9 mouse cellular contexts compared by ENCODE assay signal in genomic region chr8:22228621-22229020, GRCm38 (mm10). TPM values are rescaled to one million over a fixed set of nuclear protein-coding genes. Genes with fewer than 3 reads are reported as not detected.
DNase-seq lines count a peak whose midpoint lies in the region; ATAC-seq lines count a peak whose summit lies in the region.
"Had no signal": no experiment of that assay in that cellular context is flagged by ENCODE, and none has a peak within 500 bp of the region (broad histone marks: within the 10 kb centered on the region; RNA-seq: fewer than 3 reads in every experiment).

No protein-coding gene starts in this region.

- no peak overlapping the region for H3K4me3 ChIP-seq in midbrain, embryonic 14.5 days (replicated peaks; ENCODE audit: low read depth, low read length)
- H3K4me3 ChIP-seq in midbrain, embryonic 11.5 days (ENCODE audit: low read depth, low read length): no peak overlapping the region
- peak overlapping the region; percentile 58 for H3K4me3 ChIP-seq in heart, embryonic 11.5 days (ENCODE audit: low read depth, low read length)
- no peak overlapping the region for H3K4me3 ChIP-seq in liver, embryonic 15.5 days (replicated peaks)
- H3K4me3 ChIP-seq: myocyte had no signal

- H3K9me3 ChIP-seq in midbrain, embryonic 14.5 days (ENCODE audit: control insufficient read depth, low read length): no peaks in the 10 kb centered on the region
- H3K9me3 ChIP-seq in midbrain, embryonic 11.5 days (ENCODE audit: control insufficient read depth, low read length): no peaks in the 10 kb centered on the region
- no peaks in the 10 kb centered on the region for H3K9me3 ChIP-seq in heart, embryonic 11.5 days (replicated peaks; ENCODE audit: control insufficient read depth, low read length)
- no peaks in the 10 kb centered on the region for H3K9me3 ChIP-seq in liver, embryonic 15.5 days (replicated peaks)

- WGBS in midbrain, embryonic 14.5 days: 22% methylated on average over 7 of the region's 7 CpGs
- WGBS in midbrain, embryonic 11.5 days: 28% methylated on average over 7 of the region's 7 CpGs
- 38% methylated on average over 7 of the region's 7 CpGs for WGBS in heart, embryonic 11.5 days (ENCODE audit: insufficient replicate concordance)
- WGBS in liver, embryonic 15.5 days (ENCODE audit: insufficient replicate concordance): 12% methylated on average over 7 of the region's 7 CpGs

- no peak overlapping the region for H3K4me2 ChIP-seq in midbrain, embryonic 14.5 days (ENCODE audit: low read length)
- H3K4me2 ChIP-seq in midbrain, embryonic 11.5 days: no peak overlapping the region
- H3K4me2 ChIP-seq in heart, embryonic 11.5 days: peak overlapping the region; percentile 84
- 0 out of 2 replicates have a peak overlapping the region, but pooled peaks have one; percentile 8 for H3K4me2 ChIP-seq in liver, embryonic 15.5 days

- peak; percentile 14 for DNase-seq in midbrain, embryonic 14.5 days
- DNase-seq in midbrain, embryonic 11.5 days (ENCODE audit: low spot score, missing footprints): no peak
- peak; percentile 19 for DNase-seq in thymus, postnatal 4 days
- DNase-seq in right cerebral cortex, postnatal 25 days: no peak

- no peak for ATAC-seq in midbrain, embryonic 14.5 days (ENCODE audit: low FRiP score, low TSS enrichment)
- ATAC-seq in midbrain, embryonic 11.5 days (ENCODE audit: low FRiP score): no peak
- no peak for ATAC-seq in heart, embryonic 11.5 days (replicated peaks; ENCODE audit: insufficient number of reproducible peaks, low FRiP score, low TSS enrichment)
- ATAC-seq in liver, embryonic 15.5 days (ENCODE audit: insufficient read depth): no peak
- ATAC-seq in monocyte, adult 5-6 weeks (replicated peaks; ENCODE audit: insufficient number of reproducible peaks, low FRiP score, low TSS enrichment, poor library complexity, severe bottlenecking): no peak; the same call in 1 of the 2 replicates

- peaks cover 7% of the 10 kb centered on the region; the same call in 1 of the 2 replicates for H3K4me1 ChIP-seq in midbrain, embryonic 14.5 days (ENCODE audit: control insufficient read depth, insufficient read depth, low read length)
- peaks cover 3% of the 10 kb centered on the region; the same call in 1 of the 2 replicates for H3K4me1 ChIP-seq in midbrain, embryonic 11.5 days (ENCODE audit: control insufficient read depth, insufficient read depth, low read length)
- no peaks in the 10 kb centered on the region for H3K4me1 ChIP-seq in heart, embryonic 11.5 days (ENCODE audit: control insufficient read depth, insufficient read depth, low read length)
- peaks cover 8% of the 10 kb centered on the region for H3K4me1 ChIP-seq in liver, embryonic 15.5 days (replicated peaks)

- H3K27me3 ChIP-seq in midbrain, embryonic 14.5 days (ENCODE audit: control insufficient read depth, insufficient read depth, low read length): peaks cover 9% of the 10 kb centered on the region; the same call in 1 of the 2 replicates
- peaks cover 2% of the 10 kb centered on the region; the same call in 1 of the 2 replicates for H3K27me3 ChIP-seq in midbrain, embryonic 11.5 days (ENCODE audit: control insufficient read depth, insufficient read depth, low read length)
- peaks cover 2% of the 10 kb centered on the region; the same call in 1 of the 2 replicates for H3K27me3 ChIP-seq in heart, embryonic 11.5 days (ENCODE audit: control insufficient read depth, insufficient read depth, low read length)
- H3K27me3 ChIP-seq in liver, embryonic 15.5 days: peaks cover 42% of the 10 kb centered on the region

- H3K36me3 ChIP-seq in midbrain, embryonic 14.5 days (ENCODE audit: control insufficient read depth, insufficient read depth, low read length): no peaks in the 10 kb centered on the region
- no peaks in the 10 kb centered on the region for H3K36me3 ChIP-seq in midbrain, embryonic 11.5 days (ENCODE audit: control insufficient read depth, insufficient read depth, low read length)
- H3K36me3 ChIP-seq in heart, embryonic 11.5 days (ENCODE audit: control insufficient read depth, insufficient read depth, low read length): no peaks in the 10 kb centered on the region
- H3K36me3 ChIP-seq in liver, embryonic 15.5 days (replicated peaks): no peaks in the 10 kb centered on the region

- H3K27ac ChIP-seq in midbrain, embryonic 14.5 days (replicated peaks; ENCODE audit: low read depth, low read length): no peak overlapping the region
- H3K27ac ChIP-seq in midbrain, embryonic 11.5 days (ENCODE audit: low read depth, low read length): no peak overlapping the region
- 0 out of 2 replicates have a peak overlapping the region, but pooled peaks have one; percentile 24 for H3K27ac ChIP-seq in heart, embryonic 11.5 days (ENCODE audit: low read depth, low read length)
- no peak overlapping the region; the same call in 1 of the 2 replicates for H3K27ac ChIP-seq in liver, embryonic 15.5 days (replicated peaks)

- no peak overlapping the region for H3K9ac ChIP-seq in midbrain, embryonic 14.5 days (replicated peaks; ENCODE audit: low read length)
- no peak overlapping the region for H3K9ac ChIP-seq in midbrain, embryonic 11.5 days (ENCODE audit: low read length)
- peak overlapping the region; percentile 56; the same call in 1 of the 2 replicates for H3K9ac ChIP-seq in heart, embryonic 11.5 days (ENCODE audit: low read depth, low read length)
- no peak overlapping the region for H3K9ac ChIP-seq in liver, embryonic 15.5 days

RNA-seq across cellular contexts. Expression of gene Thsd1, which starts 1.5 kb away (rescaled TPM):
- polyA plus RNA-seq in midbrain, embryonic 14.5 days (2014; fragmentation: Nextera tagmentation; extraction: Ambion mirVana): 3.8 and 7.9 TPM in 2 replicates
- 8.3 and 10.5 TPM in 2 replicates for polyA plus RNA-seq in midbrain, embryonic 11.5 days (2014; fragmentation: Nextera tagmentation; extraction: Ambion mirVana)
- polyA plus RNA-seq in heart, embryonic 11.5 days (2014; fragmentation: Nextera tagmentation; extraction: Ambion mirVana): 14.4 and 15.8 TPM in 2 replicates
- polyA plus RNA-seq in liver, embryonic 15.5 days (2015; fragmentation: Nextera tagmentation; extraction: Ambion mirVana): 1.7 and 1.9 TPM in 2 replicates
- total RNA-seq in monocyte, adult 5-6 weeks (2017): 0.43 to 1.4 TPM in 2 of 3 replicates, not detected in the other

RNA-seq across cellular contexts. Expression of gene Vps36, which starts 36.0 kb away (rescaled TPM):
- 36.1 and 39.9 TPM in 2 replicates for polyA plus RNA-seq in midbrain, embryonic 14.5 days (2014; fragmentation: Nextera tagmentation; extraction: Ambion mirVana)
- polyA plus RNA-seq in midbrain, embryonic 11.5 days (2014; fragmentation: Nextera tagmentation; extraction: Ambion mirVana): 43.6 and 43.7 TPM in 2 replicates
- polyA plus RNA-seq in heart, embryonic 11.5 days (2014; fragmentation: Nextera tagmentation; extraction: Ambion mirVana): 27.7 and 29.6 TPM in 2 replicates
- polyA plus RNA-seq in liver, embryonic 15.5 days (2015; fragmentation: Nextera tagmentation; extraction: Ambion mirVana): 7.0 and 7.6 TPM in 2 replicates
- 40.5 to 54.9 TPM (median 49.6 TPM) in 3 replicates for total RNA-seq in monocyte, adult 5-6 weeks (2017)

RNA-seq across cellular contexts. Expression of gene Ckap2, which starts 43.0 kb away (rescaled TPM):
- 8.3 and 15.5 TPM in 2 replicates for polyA plus RNA-seq in midbrain, embryonic 14.5 days (2014; fragmentation: Nextera tagmentation; extraction: Ambion mirVana)
- polyA plus RNA-seq in midbrain, embryonic 11.5 days (2014; fragmentation: Nextera tagmentation; extraction: Ambion mirVana): 74.0 and 77.1 TPM in 2 replicates
- 37.4 and 37.6 TPM in 2 replicates for polyA plus RNA-seq in heart, embryonic 11.5 days (2014; fragmentation: Nextera tagmentation; extraction: Ambion mirVana)
- 20.1 and 21.5 TPM in 2 replicates for polyA plus RNA-seq in liver, embryonic 15.5 days (2015; fragmentation: Nextera tagmentation; extraction: Ambion mirVana)
- total RNA-seq in monocyte, adult 5-6 weeks (2017): 2.8 to 6.6 TPM (median 2.8 TPM) in 3 replicates

RNA-seq across cellular contexts. Expression of gene Tpte, which starts 54.6 kb away (rescaled TPM):
- not detected in 2 replicates for polyA plus RNA-seq in midbrain, embryonic 14.5 days (2014; fragmentation: Nextera tagmentation; extraction: Ambion mirVana)
- not detected in 2 replicates for polyA plus RNA-seq in midbrain, embryonic 11.5 days (2014; fragmentation: Nextera tagmentation; extraction: Ambion mirVana)
- not detected in 2 replicates for polyA plus RNA-seq in heart, embryonic 11.5 days (2014; fragmentation: Nextera tagmentation; extraction: Ambion mirVana)
- polyA plus RNA-seq in liver, embryonic 15.5 days (2015; fragmentation: Nextera tagmentation; extraction: Ambion mirVana): not detected in 2 replicates
- not detected in 3 replicates for total RNA-seq in monocyte, adult 5-6 weeks (2017)
- polyA plus RNA-seq: embryonic facial prominence, embryonic 11.5 days; myocyte had no signal

Comparison
In these comparisons a context has a peak if more than half of its experiments do, and no peak if none do; other contexts are left out.
1. DNase-seq: peak in midbrain, embryonic 14.5 days (single experiment) and thymus, postnatal 4 days (single experiment); none in midbrain, embryonic 11.5 days (single experiment) and right cerebral cortex, postnatal 25 days (single experiment).
2. H3K4me2 ChIP-seq: peak in heart, embryonic 11.5 days (single experiment) and liver, embryonic 15.5 days (single experiment); none in midbrain, embryonic 14.5 days (single experiment) and midbrain, embryonic 11.5 days (single experiment).